Mouse (Mus musculus) frontal cortex, postnatal 25 days (tissue): Measurements from ENCODE around the gene Flnc.

Experiments used
- DNase-seq, 2 experiments: peaks; one replicate each; pipeline ENCODE4 v3.0.0; 2022; ENCODE audit warnings: low spot score in 2 of 2

Flnc gene

GRCm38 (mm10) chr6:29431473-29431872 is 1.6 kb upstream of the Flnc start:
- no peak for DNase-seq

- DNase-seq: no peak
Measured at GRCm38 (mm10) chr6:29432156-29432555, 900 bp upstream of the Flnc start.

GRCm38 (mm10) chr6:29432676-29433037 is 399 bp upstream of the Flnc start:
- DNase-seq: no peak

- DNase-seq: no peak
Measured at GRCm38 (mm10) chr6:29433804-29434795, 1.0 kb downstream of the Flnc start.

GRCm38 (mm10) chr6:29434911-29435691 is 2.0 kb downstream of the Flnc start:
- no peak for DNase-seq

GRCm38 (mm10) chr6:29435940-29436451 is 2.9 kb downstream of the Flnc start:
- no peak for DNase-seq

GRCm38 (mm10) chr6:29436461-29436934 is 3.4 kb downstream of the Flnc start:
- DNase-seq: no peak

GRCm38 (mm10) chr6:29439251-29439650 is 6.2 kb downstream of the Flnc start:
- no peak for DNase-seq

- DNase-seq: no peak
Measured at GRCm38 (mm10) chr6:29439789-29440188, 6.7 kb downstream of the Flnc start.

GRCm38 (mm10) chr6:29444773-29445172 is 11.7 kb downstream of the Flnc start:
- DNase-seq: no peak

- no peak for DNase-seq
Measured at GRCm38 (mm10) chr6:29445354-29445753, 12.3 kb downstream of the Flnc start.

GRCm38 (mm10) chr6:29449858-29450257 is 16.8 kb downstream of the Flnc start:
- no peak for DNase-seq

- DNase-seq: no peak
Measured at GRCm38 (mm10) chr6:29450667-29451066, 17.6 kb downstream of the Flnc start.

GRCm38 (mm10) chr6:29461502-29461901 is 28.4 kb downstream of the Flnc start:
- no peak for DNase-seq

GRCm38 (mm10) chr6:29463388-29463787 is 30.3 kb downstream of the Flnc start:
- no peak for DNase-seq

GRCm38 (mm10) chr6:29467583-29468354 is 34.7 kb downstream of the Flnc start, which contains the start of gene Atp6v1f:
Gene Atp6v1f, plus strand, starts transcription at chr6:29467718.
- peak; percentile 76 to 92 for DNase-seq

- no peak for DNase-seq
Measured at GRCm38 (mm10) chr6:29468851-29469250, 35.8 kb downstream of the Flnc start.

- no peak for DNase-seq
Measured at GRCm38 (mm10) chr6:29471137-29471536, 38.1 kb downstream of the Flnc start, which contains the start of gene Atp6v1fnb. Gene Atp6v1fnb, plus strand, starts transcription at chr6:29471437.

- DNase-seq: peak; percentile 35 to 56
Measured at GRCm38 (mm10) chr6:29473941-29474691, 41.1 kb downstream of the Flnc start.

GRCm38 (mm10) chr6:29474736-29475135 is 41.7 kb downstream of the Flnc start:
- DNase-seq: no peak

GRCm38 (mm10) chr6:29482691-29483090 is 49.6 kb downstream of the Flnc start:
- no peak for DNase-seq
